Mouse (Mus musculus) naive thymus-derived CD4-positive, alpha-beta T cell, adult 2 months (primary cell): ENCODE measurements at regions not wholly inside any gene's neighbourhood (a gene's known extent, or its start where the extent isn't known, plus 50 kb on each side); places are given as distances from the start of the nearest gene placed in this dataset.
A peak's percentile ranks its signal among the peaks of the same experiment; 100 is the strongest.

Source experiments
- DNase-seq: peaks from one replicate; pipeline ENCODE4 v3.0.0-alpha.2; 2011; ENCODE audit warnings: low read depth

DNA sequence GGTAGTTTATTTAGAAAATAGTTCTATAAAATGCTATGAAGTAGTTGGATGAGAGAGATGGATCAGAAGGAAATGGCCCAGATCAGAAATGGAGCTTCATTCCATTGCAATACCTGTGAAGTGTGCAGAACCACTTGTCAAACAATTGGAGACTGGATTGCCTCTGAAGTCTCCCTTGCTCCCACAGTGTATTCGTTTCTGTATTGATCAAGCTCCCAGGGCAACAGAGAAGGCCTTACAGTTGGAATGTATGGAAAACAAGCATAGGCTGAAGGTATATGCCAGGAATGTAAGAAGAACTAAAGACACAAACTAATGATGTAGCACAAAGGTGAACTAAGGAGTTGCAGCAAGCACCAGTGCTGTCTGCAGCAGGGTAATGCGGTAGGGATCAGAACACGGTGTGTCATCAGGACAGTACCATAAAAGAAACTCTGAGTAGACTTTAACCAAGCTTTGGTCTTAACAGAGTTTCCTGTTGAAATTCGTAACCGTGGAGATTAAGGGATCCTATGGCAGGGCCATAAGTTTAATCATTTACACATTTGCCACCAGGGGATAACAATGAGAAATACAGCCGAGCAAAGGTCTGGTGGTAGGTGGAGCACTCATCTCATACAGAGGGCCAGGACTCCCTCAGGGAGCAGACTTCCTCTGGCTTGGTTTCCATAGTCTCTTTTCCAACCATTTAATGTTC is 732.9 kb upstream of the 2610301B20Rik start:
- no peak for DNase-seq

DNA sequence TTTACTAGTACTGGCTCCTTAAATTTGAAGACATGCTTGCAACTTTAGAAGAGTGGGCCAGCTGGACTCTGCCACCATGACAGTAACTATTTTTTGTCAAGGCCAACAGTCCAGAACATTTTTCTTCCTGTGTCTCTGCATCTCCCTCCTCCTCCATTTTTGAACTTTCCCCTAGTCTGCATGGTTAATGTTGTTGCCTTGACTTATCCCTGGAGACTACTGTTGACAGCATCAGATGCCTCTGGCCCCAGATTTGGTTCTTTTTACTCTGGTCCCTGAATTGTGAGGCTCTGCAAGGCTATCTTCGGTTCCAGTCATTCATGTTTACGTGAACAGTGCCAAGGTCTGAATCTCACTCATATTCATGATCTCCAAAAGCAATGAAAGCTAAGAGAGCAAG is 724.4 kb upstream of the 2610301B20Rik start:
- DNase-seq = no peak

DNA sequence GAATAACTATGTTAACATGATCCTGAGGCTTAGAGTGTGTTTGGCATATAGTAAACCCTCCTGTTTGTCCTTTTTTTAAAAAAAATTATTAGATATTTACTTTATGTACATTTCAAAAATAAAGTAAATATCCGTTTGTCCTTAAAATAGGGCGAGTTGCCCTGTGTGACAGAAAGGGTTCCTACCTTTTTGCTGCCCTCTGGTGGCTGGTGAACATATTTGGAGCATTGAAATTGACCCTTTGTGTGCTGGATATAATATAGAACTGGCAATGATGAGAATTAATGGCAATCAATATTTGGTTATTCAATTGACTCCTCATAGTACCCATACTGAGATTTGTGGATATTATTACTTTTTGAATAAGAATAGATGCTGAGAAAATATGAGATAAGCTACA is 723.8 kb upstream of the 2610301B20Rik start:
- DNase-seq = peak; percentile 7

DNA sequence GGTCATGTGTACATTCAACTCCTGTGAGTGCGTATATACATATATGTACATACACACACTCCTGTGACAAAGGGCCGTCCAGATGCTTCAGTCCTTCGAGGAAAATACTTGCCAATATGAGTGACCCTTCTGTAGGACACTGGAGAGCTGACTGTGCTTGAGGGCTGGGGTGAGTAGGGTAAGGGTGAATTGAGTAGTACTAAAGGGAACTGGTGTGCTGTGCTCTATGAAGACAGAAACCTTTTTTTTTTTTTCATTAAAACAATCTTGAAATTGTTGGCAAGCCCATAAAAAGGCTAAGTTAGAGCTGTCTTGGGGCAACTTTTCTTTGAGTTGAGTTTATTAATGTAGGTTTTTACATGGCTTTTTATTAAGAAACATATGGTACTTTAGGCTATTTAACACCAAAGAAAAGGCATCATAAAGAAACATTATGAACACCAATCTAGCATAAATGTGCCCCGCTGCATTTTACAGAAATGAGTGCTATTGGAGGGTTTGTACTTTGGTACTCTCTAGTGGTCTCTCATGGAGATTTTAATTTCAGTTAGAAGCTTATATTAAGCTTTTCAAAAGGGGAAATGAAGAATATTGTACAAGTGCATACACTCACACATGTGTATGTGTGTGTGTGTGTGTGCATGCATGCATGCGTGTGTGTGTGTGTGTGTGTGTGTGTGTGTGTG is 718.5 kb upstream of the 2610301B20Rik start:
- DNase-seq = no peak

DNA sequence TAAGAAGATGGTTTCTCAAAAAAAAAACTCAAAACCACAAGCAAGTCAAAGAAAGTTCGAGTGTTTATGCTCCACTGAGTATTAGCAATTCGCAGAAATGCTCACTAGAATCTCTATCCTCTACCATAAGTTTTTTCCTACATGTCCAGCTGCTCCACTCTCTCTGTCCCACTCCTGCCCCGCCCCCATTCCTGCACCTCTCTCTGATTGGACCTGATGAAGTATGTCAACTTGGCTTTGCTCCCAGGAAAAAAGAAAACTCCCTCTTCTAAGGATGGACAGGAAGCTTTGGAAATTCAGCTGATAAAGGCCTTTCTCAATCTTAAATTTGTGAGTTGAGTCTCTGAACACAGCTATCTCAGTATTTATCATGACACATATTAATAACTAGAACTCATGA is 684.4 kb upstream of the 2610301B20Rik start:
- DNase-seq = no peak

DNA sequence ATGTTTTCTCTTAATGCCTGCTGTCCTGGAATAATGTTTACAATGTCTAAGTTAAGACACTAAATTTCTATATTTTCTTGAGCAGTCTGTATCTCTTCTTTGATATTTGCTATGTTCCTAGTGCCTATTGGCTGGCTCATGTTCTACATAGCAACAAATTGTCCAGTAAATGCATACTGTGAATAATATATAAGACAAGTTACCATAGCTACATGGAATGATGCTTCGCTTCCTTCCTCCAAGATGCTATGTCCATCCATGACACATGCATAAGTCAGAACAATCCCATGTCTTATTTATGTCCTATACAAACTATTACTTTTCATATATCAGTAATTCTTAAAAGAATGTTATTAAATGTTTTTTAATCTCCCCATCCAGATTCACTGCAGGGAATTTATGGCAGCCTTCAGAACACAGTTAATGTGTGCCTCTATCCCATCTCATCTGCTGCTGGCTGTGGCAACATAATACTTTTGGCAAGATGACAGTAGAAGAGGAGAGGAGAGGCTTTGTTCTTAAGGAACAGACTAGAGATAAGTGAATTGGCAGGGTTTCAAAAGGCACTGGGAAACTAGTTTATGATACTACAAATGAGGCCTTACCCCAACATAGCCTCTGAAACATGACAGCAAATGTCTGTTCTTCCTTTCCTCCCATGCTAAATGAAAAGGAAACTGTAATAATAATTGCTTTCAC is 676.9 kb upstream of the 2610301B20Rik start:
- DNase-seq = no peak

DNA sequence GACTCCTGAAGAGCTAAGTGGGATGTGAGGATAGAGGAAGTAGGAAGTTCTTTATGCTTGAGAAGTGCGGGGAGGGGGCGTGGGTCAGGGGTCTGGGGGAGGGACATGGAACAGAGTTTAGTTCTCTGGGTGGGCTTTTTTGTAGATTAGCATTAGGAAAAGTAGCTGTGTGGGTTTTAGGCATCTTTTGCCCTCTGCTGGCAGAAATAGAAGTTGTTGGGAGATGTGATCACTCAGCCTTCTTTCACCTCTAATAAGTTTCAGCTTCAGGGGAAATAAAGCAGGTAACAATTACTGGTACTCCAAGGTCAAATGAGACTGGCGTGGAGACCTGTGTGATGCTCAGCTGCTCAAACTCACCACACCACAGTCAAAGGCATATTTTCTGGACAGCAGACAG is 672.5 kb upstream of the 2610301B20Rik start:
- DNase-seq = no peak

DNA sequence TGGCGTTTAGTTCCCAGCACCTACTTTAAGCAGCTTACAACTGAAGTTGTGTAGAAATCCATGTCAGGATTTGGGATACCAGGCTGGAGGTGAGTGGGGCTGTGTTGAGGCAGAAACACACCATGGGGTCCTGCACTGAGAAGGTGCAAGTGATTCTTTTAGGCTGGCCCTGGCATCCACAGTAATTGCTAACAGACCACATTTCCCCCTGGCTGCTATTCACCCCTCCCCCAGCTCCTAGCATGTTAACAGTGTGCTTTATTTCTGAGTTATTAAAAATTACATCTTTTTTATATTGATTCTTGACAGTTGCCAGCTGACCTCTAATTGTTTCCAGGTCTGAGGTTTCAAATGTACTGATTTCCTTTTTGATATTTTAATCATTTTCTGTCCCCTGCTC is 670.1 kb upstream of the 2610301B20Rik start:
- DNase-seq = no peak

DNA sequence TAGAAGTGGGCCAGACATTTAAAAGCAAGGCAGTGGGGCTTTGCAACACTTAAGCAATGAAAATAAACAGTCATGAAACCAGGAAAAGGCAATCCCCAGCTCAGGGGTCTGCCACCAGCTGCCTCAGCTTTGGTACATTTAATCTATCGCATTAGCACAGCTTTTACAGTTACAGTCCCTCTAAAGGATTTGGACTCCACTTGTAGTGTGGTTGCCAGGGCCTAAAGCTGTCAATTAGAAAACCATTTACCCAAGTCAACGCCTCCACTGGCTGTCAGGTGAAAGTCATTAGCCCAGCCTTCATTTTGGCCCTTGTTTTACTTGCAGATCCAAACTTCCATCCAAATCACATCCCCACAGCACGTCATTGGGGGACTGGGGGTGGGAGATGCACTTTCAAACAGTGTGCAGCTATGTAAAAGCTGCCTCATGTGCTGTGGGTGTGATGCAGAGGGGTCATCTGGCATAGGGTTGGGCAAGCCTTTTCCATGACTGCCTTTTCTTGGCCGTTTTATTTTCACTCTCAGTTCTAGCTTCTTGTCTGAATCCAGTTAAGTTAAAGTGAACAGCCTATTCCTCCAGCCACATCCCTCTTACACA is 664.9 kb upstream of the 2610301B20Rik start:
- DNase-seq = no peak

DNA sequence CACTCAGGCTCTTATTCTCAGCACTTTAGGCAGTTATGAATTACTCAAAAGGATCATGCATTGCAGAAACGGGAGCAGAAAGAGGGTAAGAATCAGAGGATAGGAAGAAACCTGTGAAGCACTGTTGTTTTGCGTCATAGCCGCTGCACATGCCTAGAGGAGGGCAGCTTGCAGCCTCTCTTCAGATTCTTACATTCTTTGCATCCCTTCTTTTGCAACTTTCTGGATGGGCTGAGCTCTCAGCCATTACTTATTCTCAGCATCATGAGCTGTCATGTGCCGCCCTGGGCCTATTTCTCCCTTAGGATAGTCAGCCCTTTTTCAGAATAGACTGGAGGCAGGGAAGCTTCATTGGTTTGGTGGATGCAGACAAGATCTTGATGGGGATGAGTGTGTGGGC is 663.0 kb upstream of the 2610301B20Rik start:
- DNase-seq = no peak

DNA sequence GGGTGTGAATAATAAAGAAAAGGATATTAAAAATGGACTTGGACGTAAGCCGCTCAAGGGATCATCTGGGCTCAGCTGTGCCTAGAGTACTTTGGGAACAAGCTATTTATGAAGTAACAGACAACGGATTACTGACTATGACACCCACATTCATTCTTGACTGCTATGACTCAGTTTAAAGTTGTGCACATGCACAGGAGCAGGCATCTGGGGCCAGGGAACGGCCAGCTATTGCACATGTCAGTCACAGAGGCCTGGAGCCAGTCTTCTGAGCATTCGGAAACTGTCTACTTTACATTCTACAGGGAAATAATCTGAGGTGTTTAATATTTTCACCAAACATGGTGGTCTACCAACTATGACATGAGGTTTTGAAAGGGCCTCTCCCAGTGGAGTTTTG is 639.0 kb upstream of the 2610301B20Rik start:
- DNase-seq = no peak

DNA sequence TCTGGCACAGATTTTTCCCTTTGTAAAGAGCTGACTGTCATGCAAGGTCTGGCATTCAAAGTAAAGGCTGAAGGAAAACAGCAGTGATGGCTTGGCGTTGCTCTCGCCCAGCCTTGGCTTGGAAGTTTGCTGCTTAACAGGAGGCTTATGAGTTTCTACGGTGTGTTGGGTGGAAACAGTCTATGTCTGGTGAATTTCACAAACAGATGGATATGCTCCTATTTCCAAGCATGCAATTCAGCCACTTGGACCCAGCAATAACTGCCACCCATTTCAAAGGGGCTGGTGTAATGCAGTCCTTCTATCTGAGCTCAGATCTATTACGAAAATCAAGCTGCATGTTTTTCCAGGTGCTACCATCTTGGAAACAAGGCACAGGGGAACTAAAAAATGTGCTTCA is 632.2 kb upstream of the 2610301B20Rik start:
- no peak for DNase-seq

DNA sequence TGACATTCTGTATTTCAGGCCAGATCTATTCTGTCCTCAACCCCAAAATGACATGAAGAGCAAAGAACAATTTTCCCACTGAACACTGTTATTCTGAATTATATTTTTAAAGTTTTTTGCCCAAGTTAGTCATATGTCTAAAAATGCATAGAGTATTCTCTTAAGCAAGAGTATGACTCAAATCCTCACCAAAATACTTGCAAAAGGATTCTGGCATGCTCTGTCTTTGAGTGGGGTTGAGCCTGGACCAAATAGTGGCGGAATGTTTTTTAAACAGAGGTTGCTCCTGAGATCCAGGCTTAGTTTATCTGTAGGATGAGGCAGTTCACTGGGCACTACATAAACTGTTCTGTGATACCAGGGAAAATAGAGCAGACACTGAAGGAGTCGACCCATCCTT is 631.4 kb upstream of the 2610301B20Rik start:
- no peak for DNase-seq

DNA sequence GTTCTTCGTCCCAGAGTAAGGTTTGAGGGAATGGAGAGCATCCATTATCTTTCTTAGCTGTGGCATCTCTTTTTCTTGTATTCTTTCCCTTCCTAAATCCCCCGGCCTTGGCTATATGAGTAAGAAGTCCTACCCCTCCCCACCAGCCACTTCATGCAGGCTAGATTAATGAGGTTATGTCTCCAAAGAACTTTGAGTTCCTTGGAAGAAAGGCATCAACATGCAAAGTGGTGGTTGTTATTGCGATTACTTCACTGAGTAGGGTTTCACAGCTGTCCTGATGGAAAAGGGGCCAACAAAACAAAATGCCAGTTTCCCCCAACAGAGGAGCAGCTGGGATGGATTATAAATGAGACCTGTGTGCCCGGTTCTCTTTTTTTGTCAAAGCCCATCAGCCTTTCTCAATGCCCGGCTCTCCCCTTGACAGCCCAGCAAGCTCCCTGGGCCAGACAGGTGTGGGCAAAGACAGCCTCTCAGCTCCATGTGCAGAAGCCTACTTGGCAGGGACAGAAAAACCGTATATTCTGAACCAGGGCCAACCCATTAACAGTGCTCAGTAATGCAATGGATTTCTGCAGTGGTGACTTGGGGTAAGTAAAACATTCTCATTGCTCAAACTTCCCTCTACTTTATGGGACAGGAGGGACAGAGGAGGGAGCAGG is 620.1 kb upstream of the 2610301B20Rik start:
- no peak for DNase-seq

DNA sequence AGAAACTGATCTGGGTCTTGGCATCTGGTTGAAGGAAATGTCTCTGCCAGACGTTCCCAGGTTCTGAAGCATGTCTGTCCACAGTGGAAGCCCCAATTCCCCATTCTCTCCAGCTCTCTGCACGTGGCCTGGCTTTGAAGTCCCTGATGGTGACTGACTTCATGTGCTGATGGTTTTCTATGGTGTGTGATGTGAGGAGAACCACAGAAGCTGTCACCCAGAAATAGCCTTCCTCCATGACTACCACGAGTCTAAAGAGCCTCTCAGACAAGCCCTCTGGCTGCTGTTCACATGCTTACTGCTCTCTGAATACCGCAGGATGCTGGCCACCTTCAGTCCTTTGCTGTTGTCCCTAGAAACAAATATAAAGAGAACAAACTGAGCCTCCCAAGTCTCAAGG is 616.8 kb upstream of the 2610301B20Rik start:
- no peak for DNase-seq

DNA sequence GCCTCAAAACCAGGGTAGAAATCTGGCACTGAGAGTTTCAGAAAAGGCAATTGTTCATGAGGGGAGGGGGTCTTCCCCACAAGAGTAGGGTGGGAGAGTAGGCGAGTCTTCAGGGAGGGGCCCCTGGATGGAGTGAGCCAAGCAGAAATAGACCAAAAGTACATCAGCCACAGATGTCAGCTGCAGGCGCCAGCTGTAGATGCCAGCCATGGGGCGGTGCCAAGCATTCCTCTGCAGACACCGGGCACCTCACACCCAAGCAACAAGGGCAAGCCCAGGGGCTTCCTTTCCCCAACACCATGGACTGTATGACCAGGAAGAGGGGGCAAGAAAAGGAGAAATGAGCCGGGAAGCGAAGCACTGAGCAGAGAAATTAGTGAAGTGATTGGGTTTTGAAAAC is 613.9 kb upstream of the 2610301B20Rik start:
- DNase-seq = no peak

DNA sequence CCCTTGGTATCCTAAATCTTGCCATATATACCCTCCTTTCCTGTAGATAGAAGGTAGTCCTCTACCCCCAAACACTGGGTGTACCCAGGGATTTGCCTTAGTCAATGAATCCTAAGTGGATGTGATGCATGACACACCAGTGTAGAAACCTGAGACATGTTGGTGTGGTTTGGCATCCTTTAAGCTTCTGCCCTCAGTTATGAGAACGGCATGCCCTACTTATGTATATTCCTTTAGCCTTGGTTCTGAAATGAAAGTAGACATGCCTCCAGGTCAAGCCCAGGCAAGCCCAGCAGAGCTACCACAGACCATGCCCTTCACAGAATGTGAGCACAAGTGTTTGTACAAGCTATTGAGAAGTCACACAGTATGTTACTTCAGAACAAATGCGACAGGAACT is 608.4 kb upstream of the 2610301B20Rik start:
- DNase-seq = no peak

DNA sequence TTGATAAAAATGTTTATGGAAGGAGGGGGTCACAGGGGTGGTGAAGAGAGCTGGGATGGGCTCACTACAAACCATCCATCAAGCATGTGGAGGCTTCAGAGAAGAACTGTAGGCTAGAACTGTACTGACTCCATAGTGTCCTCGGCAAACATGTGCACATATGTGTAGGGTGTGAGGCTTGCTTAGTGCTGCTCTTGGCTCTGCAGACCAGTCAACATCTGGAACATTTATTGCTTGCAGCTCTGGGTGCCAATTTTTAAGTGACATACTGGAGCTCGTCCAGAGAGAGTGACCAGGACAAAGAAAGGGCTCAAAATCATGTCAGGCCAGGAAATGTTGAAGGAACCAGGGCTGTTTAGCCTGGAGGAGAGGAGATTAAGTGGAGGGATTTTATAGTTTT is 588.7 kb upstream of the 2610301B20Rik start:
- no peak for DNase-seq

DNA sequence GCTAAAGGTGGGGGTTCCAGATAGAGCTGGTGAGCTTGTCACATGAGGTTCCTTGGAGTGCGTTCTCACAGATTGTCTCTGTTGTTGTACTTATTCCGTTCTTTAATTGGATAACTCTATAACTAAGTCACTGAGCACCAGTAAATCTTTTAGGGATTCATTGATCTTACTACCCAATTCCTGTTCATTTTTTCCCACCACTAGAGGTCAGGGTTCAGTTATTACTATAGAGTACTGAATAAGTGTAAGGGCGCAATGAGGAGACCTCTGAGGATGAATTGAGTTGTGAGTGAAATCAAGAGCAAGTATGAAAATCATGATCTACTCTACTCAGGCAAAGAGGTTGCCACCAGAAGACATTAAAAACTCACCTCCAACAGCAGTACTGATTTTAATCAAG is 584.0 kb upstream of the 2610301B20Rik start:
- peak; percentile 22 for DNase-seq

DNA sequence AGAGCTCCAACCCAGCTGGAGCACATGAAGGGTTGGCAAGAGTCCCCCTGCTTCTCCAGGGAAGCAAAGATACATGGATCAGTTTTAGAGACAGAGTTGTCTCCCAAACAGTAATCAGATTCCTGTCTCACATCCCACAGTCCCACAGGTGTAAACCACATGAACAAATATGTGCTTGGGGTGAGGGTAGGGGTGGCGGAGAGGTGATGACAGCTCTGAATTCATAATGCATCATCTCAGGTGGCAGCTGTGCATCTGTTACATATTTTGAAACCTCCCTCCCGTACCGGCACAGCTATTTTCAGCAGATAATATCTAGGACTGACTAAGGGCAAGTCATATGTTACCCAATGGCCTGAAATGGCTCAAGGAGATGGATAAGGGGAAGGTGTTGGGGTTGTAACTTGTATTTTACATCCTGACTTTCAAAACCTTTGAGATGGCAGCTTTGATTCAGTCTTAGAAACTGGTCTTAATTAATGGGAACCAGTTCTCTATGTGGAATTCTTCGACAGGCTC is 579.2 kb upstream of the 2610301B20Rik start:
- no peak for DNase-seq

DNA sequence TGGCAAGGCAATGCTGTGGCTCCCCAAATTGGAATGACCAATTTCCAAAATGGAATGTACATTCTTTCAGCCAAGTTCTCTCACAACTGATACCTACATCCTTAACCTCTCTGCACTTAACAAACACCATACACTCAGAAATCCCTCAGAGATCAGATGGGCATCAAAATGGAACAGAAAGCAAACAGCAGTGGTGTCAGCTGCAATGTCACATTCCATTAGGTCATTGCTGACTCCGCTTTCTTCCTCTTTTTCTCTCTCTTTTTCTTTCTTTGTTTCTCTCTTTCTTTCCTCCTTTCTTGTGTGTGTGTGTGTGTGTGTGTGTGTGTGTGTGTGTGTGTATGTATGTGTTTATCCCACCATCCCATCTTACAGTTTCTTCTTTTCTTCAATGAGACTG is 578.1 kb upstream of the 2610301B20Rik start:
- DNase-seq = no peak

DNA sequence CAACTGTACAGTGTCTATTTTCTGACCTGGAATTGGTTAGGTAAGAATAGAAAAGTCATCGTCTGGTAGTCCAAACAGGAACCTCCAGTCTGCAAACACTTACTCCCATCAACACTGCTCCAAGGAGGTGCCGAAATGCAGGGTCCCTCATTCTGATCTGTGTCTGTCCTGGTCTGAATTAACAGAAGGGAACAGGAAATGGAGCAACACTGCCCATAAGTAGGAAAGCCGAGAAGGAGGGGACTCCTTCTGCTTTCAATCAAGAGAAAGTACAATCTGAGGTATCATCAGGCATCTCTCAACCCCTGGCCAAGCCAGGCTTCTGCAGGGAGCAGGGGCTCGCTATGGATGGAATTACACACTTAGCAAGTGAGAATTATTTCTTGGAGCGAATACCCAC is 562.4 kb upstream of the 2610301B20Rik start:
- no peak for DNase-seq
